Mouse (Mus musculus): ENCODE results near the gene Pagr1b. TPM values are rescaled to one million over a fixed set of nuclear protein-coding genes. Genes with fewer than 3 reads are reported as not detected.

The Pagr1b gene
- polyA plus RNA-seq, 1 experiment from 2014 or later: not detected

DNA sequence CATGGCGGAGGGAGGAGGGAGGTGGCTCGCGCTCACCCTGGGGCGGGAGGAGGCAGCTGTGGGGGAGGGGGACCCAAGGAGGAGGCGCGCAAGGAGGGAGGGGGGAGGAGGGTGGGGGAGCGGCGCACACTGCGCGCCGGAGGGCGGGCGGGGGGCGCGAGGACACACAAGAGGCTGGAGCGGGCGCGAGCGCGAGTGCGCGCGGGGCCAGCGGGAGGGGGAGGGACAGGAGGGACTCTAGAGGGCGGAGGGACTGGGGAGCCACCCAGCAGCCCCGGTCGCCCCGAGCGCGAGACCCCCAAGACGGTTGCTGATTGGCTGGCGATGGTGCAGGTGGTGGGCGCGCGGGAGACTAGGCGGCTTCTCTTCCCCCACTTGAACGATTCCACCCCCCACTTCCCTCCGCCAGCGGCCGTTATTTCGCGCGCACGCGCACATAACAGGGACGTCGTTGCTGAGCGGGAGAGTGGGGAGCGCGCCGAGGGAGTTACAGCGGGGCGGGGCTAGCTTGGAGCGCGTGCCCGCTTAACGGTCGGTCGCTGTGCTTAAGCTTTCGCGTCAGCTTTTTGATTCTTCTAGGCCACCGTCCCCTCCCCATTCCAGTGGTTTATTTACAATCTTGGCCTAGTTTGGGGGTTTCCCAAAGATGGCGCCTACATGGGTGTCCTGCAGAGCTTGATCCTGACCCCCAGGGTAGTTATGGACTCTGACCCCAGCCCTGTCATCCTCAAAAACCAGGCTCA lies 10.9 kb upstream of the Pagr1b start, which contains the start of gene Maz:
Gene Maz, minus strand, starts transcription at position 54 of the 743 bp plus-strand sequence.
- no peaks in the 10 kb centered on the region for H3K9me3 ChIP-seq (ENCODE audit: control insufficient read depth, low read length)
- peak within 1 kb of the TSS; percentile 96 for H3K4me2 ChIP-seq (ENCODE audit: low read length)
- H3K9ac ChIP-seq (ENCODE audit: low read length): peak within 1 kb of the TSS; percentile 99
- peaks cover 73% of the 10 kb centered on the region for H3K36me3 ChIP-seq (ENCODE audit: control insufficient read depth, insufficient read depth, low read length)
- WGBS: 1% methylated on average over 45 of the region's 63 CpGs
- peak; percentile 91 for ATAC-seq (ENCODE audit: insufficient number of reproducible peaks, insufficient read depth, low FRiP score, low read depth)
- peak within 1 kb of the TSS; percentile 88 to 98 for H3K4me3 ChIP-seq (ENCODE audit: control insufficient read depth in 1 of 2, insufficient read depth in 1 of 2, low read depth in 1 of 2, low read length in 2 of 2)
- H3K27ac ChIP-seq (replicated peaks in 1 of 2; ENCODE audit: control insufficient read depth in 1 of 2, insufficient read depth in 1 of 2, low read depth in 2 of 2, low read length in 2 of 2): peak within 1 kb of the TSS; percentile 92 to 100
- peaks cover 19 to 35% of the 10 kb centered on the region in 2 experiments for H3K4me1 ChIP-seq (ENCODE audit: control insufficient read depth in 2 of 2, insufficient read depth in 2 of 2, low read length in 2 of 2)
- H3K27me3 ChIP-seq (ENCODE audit: control insufficient read depth, insufficient read depth, low read length): no peaks in the 10 kb centered on the region

DNA sequence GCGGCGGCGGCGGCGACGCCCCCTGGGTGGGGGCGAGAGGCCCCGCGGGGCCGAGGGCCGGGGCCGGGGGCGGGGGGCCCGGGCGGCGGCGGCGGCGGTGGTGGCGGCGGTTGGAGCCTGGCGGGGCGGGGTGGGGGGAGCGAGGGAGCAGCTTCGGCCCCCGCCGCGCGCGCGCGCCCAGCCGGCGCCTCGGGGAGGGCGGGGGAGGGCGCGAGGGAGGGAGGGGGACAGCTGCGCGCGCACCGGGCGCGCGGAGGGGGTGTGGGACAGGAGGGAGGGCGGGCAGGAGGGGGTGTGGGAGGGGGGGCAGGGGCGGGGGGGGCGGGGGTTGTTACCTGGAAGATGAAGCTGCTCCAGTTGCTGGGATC lies 10.3 kb upstream of the Pagr1b start:
- no peak for ATAC-seq (ENCODE audit: insufficient number of reproducible peaks, insufficient read depth, low FRiP score, low read depth)
- Histone ChIP-seq H3K9me3 (ENCODE audit: control insufficient read depth, low read length) (no peaks in the 10 kb centered on the region), H3K36me3 (ENCODE audit: control insufficient read depth, insufficient read depth, low read length) (peaks cover 72% of the 10 kb centered on the region), H3K9ac (ENCODE audit: low read length) (peak overlapping the region; percentile 99), H3K27ac (replicated peaks in 1 of 2; ENCODE audit: control insufficient read depth in 1 of 2, insufficient read depth in 1 of 2, low read depth in 2 of 2, low read length in 2 of 2) (peak overlapping the region; percentile 91 to 100), H3K4me1 (ENCODE audit: control insufficient read depth in 2 of 2, insufficient read depth in 2 of 2, low read length in 2 of 2) (peaks cover 19 to 40% of the 10 kb centered on the region in 2 experiments), H3K4me3 (ENCODE audit: control insufficient read depth in 1 of 2, insufficient read depth in 1 of 2, low read depth in 1 of 2, low read length in 2 of 2) (peak overlapping the region; percentile 88 to 98), H3K4me2 (ENCODE audit: low read length) (peak overlapping the region; percentile 96), H3K27me3 (ENCODE audit: control insufficient read depth, insufficient read depth, low read length) (no peaks in the 10 kb centered on the region)
- no CpG with 5 or more reads among the region's 48 CpGs for WGBS

DNA sequence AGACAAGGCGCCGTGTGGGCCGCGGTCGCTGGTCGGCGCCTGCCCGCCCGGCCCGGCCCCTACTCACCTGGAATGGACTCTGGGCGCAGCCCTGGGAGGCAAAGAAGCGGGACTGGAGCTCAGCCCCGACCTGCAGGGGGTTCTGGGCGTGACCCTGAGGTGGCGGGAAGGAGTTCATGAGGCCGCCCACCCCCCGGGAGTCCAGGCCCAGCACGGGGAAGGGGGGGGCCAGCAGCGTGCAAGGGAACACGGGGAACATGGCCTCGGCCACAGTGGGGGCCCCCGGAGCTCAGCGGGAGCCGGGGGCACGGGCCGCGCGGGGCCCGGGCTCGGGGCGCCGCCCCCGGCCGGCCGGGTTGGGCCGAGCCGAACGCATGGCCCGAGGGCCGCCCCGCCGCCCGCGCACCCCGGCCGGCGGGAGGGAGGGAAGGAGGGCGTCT lies 9.9 kb upstream of the Pagr1b start:
- H3K9me3 ChIP-seq (ENCODE audit: control insufficient read depth, low read length): no peaks in the 10 kb centered on the region
- WGBS: under 1% methylated on average over 42 of the region's 48 CpGs
- H3K4me3 ChIP-seq (ENCODE audit: control insufficient read depth in 1 of 2, insufficient read depth in 1 of 2, low read depth in 1 of 2, low read length in 2 of 2): peak overlapping the region; percentile 88 to 98
- H3K4me1 ChIP-seq (ENCODE audit: control insufficient read depth in 2 of 2, insufficient read depth in 2 of 2, low read length in 2 of 2): peaks cover 23 to 45% of the 10 kb centered on the region in 2 experiments
- peak overlapping the region; percentile 91 to 100 for H3K27ac ChIP-seq (replicated peaks in 1 of 2; ENCODE audit: control insufficient read depth in 1 of 2, insufficient read depth in 1 of 2, low read depth in 2 of 2, low read length in 2 of 2)
- H3K4me2 ChIP-seq (ENCODE audit: low read length): peak overlapping the region; percentile 96
- ATAC-seq (ENCODE audit: insufficient number of reproducible peaks, insufficient read depth, low FRiP score, low read depth): peak; percentile 29
- H3K9ac ChIP-seq (ENCODE audit: low read length): peak overlapping the region; percentile 99
- peaks cover 67% of the 10 kb centered on the region for H3K36me3 ChIP-seq (ENCODE audit: control insufficient read depth, insufficient read depth, low read length)
- no peaks in the 10 kb centered on the region for H3K27me3 ChIP-seq (ENCODE audit: control insufficient read depth, insufficient read depth, low read length)

DNA sequence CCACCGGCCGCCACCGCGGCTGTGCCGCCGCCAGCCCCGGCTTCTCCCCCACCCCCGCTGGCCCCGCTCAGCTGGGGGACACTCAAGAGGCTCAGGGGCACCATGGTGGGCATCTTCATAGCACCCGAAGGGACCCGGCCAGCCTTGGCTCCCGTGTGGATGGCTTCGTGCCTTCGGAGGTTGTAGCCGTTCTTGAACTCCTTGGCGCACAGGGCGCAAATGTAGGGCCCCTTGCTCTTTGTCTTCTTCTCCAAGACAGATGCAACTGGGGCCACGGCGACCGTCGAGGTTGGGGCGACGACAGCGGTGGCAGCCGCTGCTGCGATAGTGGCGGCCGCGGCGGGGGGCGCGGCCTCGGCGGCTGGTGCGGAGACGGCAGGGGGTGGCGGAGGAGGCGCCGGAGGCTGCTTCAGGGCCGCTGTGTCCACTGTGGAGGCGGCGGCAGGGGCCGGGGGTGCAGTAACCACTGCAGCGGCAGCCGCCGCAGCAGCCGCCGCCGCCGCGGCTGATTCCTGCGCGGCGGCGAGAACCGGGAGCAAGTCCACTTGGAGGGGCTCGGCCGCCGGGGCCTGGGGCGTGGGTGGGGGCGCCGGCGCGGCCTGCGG lies 9.4 kb upstream of the Pagr1b start:
- H3K27me3 ChIP-seq (ENCODE audit: control insufficient read depth, insufficient read depth, low read length): no peaks in the 10 kb centered on the region
- H3K36me3 ChIP-seq (ENCODE audit: control insufficient read depth, insufficient read depth, low read length): peaks cover 62% of the 10 kb centered on the region
- peak overlapping the region; percentile 88 to 98 for H3K4me3 ChIP-seq (ENCODE audit: control insufficient read depth in 1 of 2, insufficient read depth in 1 of 2, low read depth in 1 of 2, low read length in 2 of 2)
- H3K9me3 ChIP-seq (ENCODE audit: control insufficient read depth, low read length): no peaks in the 10 kb centered on the region
- WGBS: under 1% methylated on average over 57 of the region's 65 CpGs
- peak overlapping the region; percentile 91 to 100 for H3K27ac ChIP-seq (replicated peaks in 1 of 2; ENCODE audit: control insufficient read depth in 1 of 2, insufficient read depth in 1 of 2, low read depth in 2 of 2, low read length in 2 of 2)
- peak overlapping the region; percentile 96 for H3K4me2 ChIP-seq (ENCODE audit: low read length)
- H3K4me1 ChIP-seq (ENCODE audit: control insufficient read depth in 2 of 2, insufficient read depth in 2 of 2, low read length in 2 of 2): peaks cover 26 to 49% of the 10 kb centered on the region in 2 experiments
- peak overlapping the region; percentile 99 for H3K9ac ChIP-seq (ENCODE audit: low read length)
- no peak for ATAC-seq (ENCODE audit: insufficient number of reproducible peaks, insufficient read depth, low FRiP score, low read depth)

DNA sequence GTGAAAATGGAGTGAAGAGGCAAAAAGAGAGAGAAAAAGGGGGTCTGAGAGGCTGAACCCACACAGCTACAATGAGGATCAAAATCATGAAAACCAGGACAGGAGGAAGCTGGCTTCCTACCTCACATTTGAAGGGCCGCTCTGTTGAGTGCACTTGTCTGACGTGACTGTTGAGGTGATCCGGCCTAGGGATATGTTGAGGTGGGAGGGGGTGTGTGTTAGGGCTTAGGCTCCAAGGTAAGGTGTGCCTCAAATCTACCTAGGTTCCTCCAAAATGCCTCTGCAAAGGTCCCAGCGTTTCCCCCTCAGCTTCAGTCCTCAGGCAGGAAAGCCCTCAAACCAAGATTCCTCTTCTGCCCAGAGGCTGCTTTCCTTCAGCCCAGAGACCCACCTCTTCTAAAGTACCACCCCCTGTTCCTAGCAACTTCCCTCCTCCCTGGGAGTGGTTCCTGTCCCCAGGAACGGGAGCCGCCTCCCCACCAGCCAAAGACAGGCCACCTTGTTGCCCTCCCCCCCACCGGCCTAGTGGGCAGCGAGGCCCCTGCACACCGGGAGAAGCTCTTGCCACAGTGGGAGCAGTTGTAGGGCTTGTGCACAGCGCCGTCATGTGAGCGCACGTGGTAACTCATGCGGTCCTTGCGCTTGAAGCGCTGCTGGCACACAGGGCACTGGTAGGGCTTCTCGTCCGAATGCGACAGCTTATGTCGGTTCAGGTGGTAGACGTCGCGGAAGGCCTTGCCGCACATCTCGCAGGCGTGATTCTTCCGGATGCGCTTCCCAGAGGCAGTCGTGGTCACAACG lies 8.7 kb upstream of the Pagr1b start:
- Histone ChIP-seq H3K4me1 (ENCODE audit: control insufficient read depth in 2 of 2, insufficient read depth in 2 of 2, low read length in 2 of 2) (peaks cover 31 to 56% of the 10 kb centered on the region in 2 experiments), H3K9ac (ENCODE audit: low read length) (peak overlapping the region; percentile 99), H3K27me3 (ENCODE audit: control insufficient read depth, insufficient read depth, low read length) (no peaks in the 10 kb centered on the region), H3K27ac (replicated peaks in 1 of 2; ENCODE audit: control insufficient read depth in 1 of 2, insufficient read depth in 1 of 2, low read depth in 2 of 2, low read length in 2 of 2) (peak overlapping the region; percentile 91 to 100), H3K36me3 (ENCODE audit: control insufficient read depth, insufficient read depth, low read length) (peaks cover 55% of the 10 kb centered on the region), H3K4me2 (ENCODE audit: low read length) (peak overlapping the region; percentile 96), H3K9me3 (ENCODE audit: control insufficient read depth, low read length) (no peaks in the 10 kb centered on the region), H3K4me3 (ENCODE audit: control insufficient read depth in 1 of 2, insufficient read depth in 1 of 2, low read depth in 1 of 2, low read length in 2 of 2) (peak overlapping the region; percentile 88 to 98)
- under 1% methylated on average over 30 of the region's 30 CpGs for WGBS
- peak; percentile 8 for ATAC-seq (ENCODE audit: insufficient number of reproducible peaks, insufficient read depth, low FRiP score, low read depth)

DNA sequence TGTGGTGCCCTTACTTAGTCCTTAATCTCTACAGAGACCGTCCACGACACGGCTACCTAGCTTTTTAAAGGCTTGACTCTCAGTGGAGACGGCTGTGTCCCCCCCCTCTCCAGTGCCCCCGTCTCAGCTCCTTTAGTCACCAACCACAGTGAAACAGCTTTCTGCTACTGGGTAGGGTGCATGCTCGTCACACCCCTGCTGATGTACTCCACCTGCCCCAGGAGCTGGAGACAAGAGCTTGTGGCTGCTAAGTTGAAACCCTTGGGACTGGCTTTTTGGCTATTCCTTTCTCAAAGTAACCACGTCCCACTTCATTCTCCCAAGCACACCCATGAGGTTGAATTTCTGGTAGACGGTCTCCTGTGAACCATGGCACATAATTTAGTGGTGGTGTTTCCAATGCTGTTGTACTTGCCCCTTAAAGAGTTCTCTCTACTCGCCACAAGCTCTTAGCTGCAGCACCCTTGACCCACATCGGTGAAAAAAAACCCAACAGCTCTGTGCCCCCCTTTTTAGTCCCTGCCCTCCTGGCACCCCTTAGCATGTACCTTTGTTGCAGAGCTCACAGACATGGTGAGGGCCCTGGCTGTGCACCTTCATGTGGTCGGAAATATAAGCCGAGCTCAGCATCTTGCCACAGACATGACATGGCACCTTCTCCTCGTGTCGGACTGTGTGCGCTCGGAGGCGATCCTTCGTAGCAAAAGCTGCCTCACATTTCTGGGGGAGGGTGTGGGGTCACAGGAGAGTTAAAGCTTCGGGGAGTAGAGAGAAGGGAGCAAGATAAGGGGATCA lies 7.8 kb upstream of the Pagr1b start:
- peak overlapping the region; percentile 96 for H3K4me2 ChIP-seq (ENCODE audit: low read length)
- no peak for ATAC-seq (ENCODE audit: insufficient number of reproducible peaks, insufficient read depth, low FRiP score, low read depth)
- peaks cover 31 to 57% of the 10 kb centered on the region in 2 experiments for H3K4me1 ChIP-seq (ENCODE audit: control insufficient read depth in 2 of 2, insufficient read depth in 2 of 2, low read length in 2 of 2)
- H3K9ac ChIP-seq (ENCODE audit: low read length): peak overlapping the region; percentile 99
- H3K9me3 ChIP-seq (ENCODE audit: control insufficient read depth, low read length): no peaks in the 10 kb centered on the region
- peaks cover 46% of the 10 kb centered on the region for H3K36me3 ChIP-seq (ENCODE audit: control insufficient read depth, insufficient read depth, low read length)
- H3K27me3 ChIP-seq (ENCODE audit: control insufficient read depth, insufficient read depth, low read length): no peaks in the 10 kb centered on the region
- 25% methylated on average over 19 of the region's 19 CpGs for WGBS
- peak overlapping the region in 1 of 2 experiments; percentile 100; a peak in 2 of 4 replicates for H3K27ac ChIP-seq (replicated peaks in 1 of 2; ENCODE audit: control insufficient read depth in 1 of 2, insufficient read depth in 1 of 2, low read depth in 2 of 2, low read length in 2 of 2)
- peak overlapping the region; percentile 88 to 98 for H3K4me3 ChIP-seq (ENCODE audit: control insufficient read depth in 1 of 2, insufficient read depth in 1 of 2, low read depth in 1 of 2, low read length in 2 of 2)

All from heart, embryonic 14.5 days (tissue).